Mouse (Mus musculus) cerebellum, adult 8-10 months (tissue): ENCODE data around the gene Zfp966.
"Not testable (repeated sequence)": the region's sequence is repeated elsewhere in the genome, so short reads cannot be mapped to it uniquely, and the experiment has no call there.

ENCODE experiments used
- DNase-seq: peaks from one replicate; pipeline ENCODE4 v3.0.0; 2022

The Zfp966 gene

GRCm38 (mm10) chr2:175931000-175931399 is at the start of gene Zfp966:
TSS of gene Zfp966 (minus strand) at chr2:175931100.
- not testable (repeated sequence) for DNase-seq

- DNase-seq = not testable (repeated sequence)
Measured at GRCm38 (mm10) chr2:175965031-175965430, 34.1 kb upstream of the Zfp966 start, which contains the start of gene Gm2026. TSS of gene Gm2026 (plus strand) at chr2:175965331.

GRCm38 (mm10) chr2:175869024-175869423 is 61.9 kb downstream of the Zfp966 start, which contains the start of gene Gm6710:
TSS of gene Gm6710 (plus strand) at chr2:175869219.
- DNase-seq = not testable (repeated sequence)
